Mouse (Mus musculus) midbrain, postnatal 0 days (tissue): ENCODE measurements around the gene Tnfrsf4. TPM values are rescaled to one million over a fixed set of nuclear protein-coding genes. Genes with fewer than 3 reads are reported as not detected.

ENCODE experiments used
- ATAC-seq: fragments of 200-750 bp; cut with Nextera tagmentation; 2 replicates; pipeline ENCODE4 v1.8.0; 2017; ENCODE audit warnings: moderate number of reproducible peaks, mild to moderate bottlenecking, moderate TSS enrichment, moderate library complexity; ENCODE audit not compliant: low FRiP score
- DNase-seq: peaks from one replicate; pipeline ENCODE4 v3.0.0-alpha.2; 2015; ENCODE audit warnings: low spot score
- H3K27ac ChIP-seq: fragments of 300-500 bp; sonication (generic); 2 replicates; pipeline ENCODE4 v1.5.1; 2014; ENCODE audit warnings: low read depth, mild to moderate bottlenecking, low read length, mixed read lengths
- H3K27me3 ChIP-seq: fragments of 300-500 bp; sonication (generic); 2 replicates; pipeline ENCODE4 v1.6.1; 2014; ENCODE audit warnings: low read length, control low read depth, mixed read lengths; ENCODE audit not compliant: insufficient read depth
- H3K36me3 ChIP-seq: fragments of 300-500 bp; sonication (generic); 2 replicates; pipeline ENCODE4 v1.6.1; 2014; ENCODE audit warnings: low read length, control low read depth, mixed read lengths; ENCODE audit not compliant: insufficient read depth
- H3K4me1 ChIP-seq: fragments of 300-500 bp; sonication (generic); 2 replicates; pipeline ENCODE4 v1.6.1; 2014; ENCODE audit warnings: mild to moderate bottlenecking, control low read depth, antibody characterized with exemption, low read length, mixed read lengths; ENCODE audit not compliant: insufficient read depth
- H3K4me2 ChIP-seq: fragments of 300-500 bp; sonication (generic); 2 replicates; pipeline ENCODE4 v1.6.1; 2014; ENCODE audit warnings: low read depth, mild to moderate bottlenecking, low read length, mixed read lengths; ENCODE audit not compliant: poor library complexity, severe bottlenecking
- H3K4me3 ChIP-seq: fragments of 300-500 bp; sonication (generic); 2 replicates; pipeline ENCODE4 v1.5.1; 2014; ENCODE audit warnings: low read depth, mild to moderate bottlenecking, low read length, moderate library complexity
- H3K9ac ChIP-seq: fragments of 300-500 bp; sonication (generic); replicated peaks from 2 replicates; pipeline ENCODE4 v1.6.1; 2014; ENCODE audit warnings: mild to moderate bottlenecking, low read length, moderate library complexity, mixed read lengths; ENCODE audit not compliant: poor library complexity, severe bottlenecking
- H3K9me3 ChIP-seq: fragments of 300-500 bp; sonication (generic); 2 replicates; pipeline ENCODE4 v1.6.1; 2016; ENCODE audit warnings: low read length, control low read depth
- CTCF ChIP-seq: IDR thresholded peaks from 2 replicates; pipeline ENCODE4 v1.5.1; 2016; ENCODE audit warnings: antibody characterized with exemption, mild to moderate bottlenecking
- WGBS: fragments of 180-500 bp; shearing (Covaris S2); extraction: QIAGEN DNeasy Blood & Tissue Kit; methylation state at CpG from one replicate; pipeline ENCODE4 v1.1.7; 2014; 5-methylcytosine and 5-hydroxymethylcytosine counted together
- polyA plus RNA-seq: library from polyadenylated mRNA; unstranded; fragments of >200 nt; fragmentation: Nextera tagmentation; extraction: Ambion mirVana; gene quantifications from 2 replicates; pipeline ENCODE4 v1.2.1, GENCODE M21; 2015
- total RNA-seq: library from RNA; depleted of rRNA; stranded (reverse); fragments of >200 nt; gene quantifications from 2 replicates; pipeline ENCODE4 v1.2.3, GENCODE M21; 2014

Gene Tnfrsf4
- total and polyA plus RNA-seq, 2 experiments from 2014 or later = 0.78 to 1.4 TPM

- Histone ChIP-seq H3K4me3 (no peak overlapping the region), H3K36me3 (no peaks in the 10 kb centered on the region)
Observed at GRCm38 (mm10) chr4:156034301-156034700, 20.7 kb downstream of the Tnfrsf4 start.

GRCm38 (mm10) chr4:156034901-156035300 lies 21.3 kb downstream of the Tnfrsf4 start:
- Histone ChIP-seq H3K9me3 (no peaks in the 10 kb centered on the region), H3K27me3 (peaks cover 17% of the 10 kb centered on the region), H3K4me3 (peak overlapping the region; percentile 22), H3K36me3 (no peaks in the 10 kb centered on the region), H3K4me1 (peaks cover 25% of the 10 kb centered on the region), H3K4me2 (peak overlapping the region; percentile 43), H3K9ac (peak overlapping the region; percentile 19; the same call in 1 of the 2 replicates), H3K27ac (no peak overlapping the region)
- no peak for TF ChIP-seq CTCF
- DNase-seq = no peak
- 2% methylated on average over 25 of the region's 25 CpGs for WGBS
- no peak for ATAC-seq

More at GRCm38 (mm10) chr4:156034301-156034700, 20.7 kb downstream of the Tnfrsf4 start:
- Histone ChIP-seq H3K9me3 (no peaks in the 10 kb centered on the region), H3K27ac (no peak overlapping the region), H3K9ac (no peak overlapping the region), H3K4me2 (no peak overlapping the region), H3K4me1 (peaks cover 25% of the 10 kb centered on the region), H3K27me3 (peaks cover 17% of the 10 kb centered on the region)
- TF ChIP-seq CTCF = no peak
- DNase-seq (no peak), ATAC-seq (no peak)
- 48% methylated on average over 4 of the region's 4 CpGs for WGBS

- Histone ChIP-seq H3K4me3 (no peak overlapping the region), H3K9ac (no peak overlapping the region), H3K9me3 (no peaks in the 10 kb centered on the region), H3K36me3 (no peaks in the 10 kb centered on the region), H3K4me2 (no peak overlapping the region), H3K27ac (no peak overlapping the region), H3K4me1 (no peaks in the 10 kb centered on the region), H3K27me3 (no peaks in the 10 kb centered on the region)
- ATAC-seq (no peak), DNase-seq (no peak)
- no peak for TF ChIP-seq CTCF
- WGBS = 73% methylated on average over 5 of the region's 5 CpGs
Observed at GRCm38 (mm10) chr4:156044754-156045153, 31.1 kb downstream of the Tnfrsf4 start.

GRCm38 (mm10) chr4:156049779-156050178 lies 36.1 kb downstream of the Tnfrsf4 start:
- no peak overlapping the region for H3K27ac ChIP-seq
- DNase-seq = no peak
- no peaks in the 10 kb centered on the region for H3K4me1 ChIP-seq
- no peaks in the 10 kb centered on the region for H3K36me3 ChIP-seq
- no peak overlapping the region for H3K4me3 ChIP-seq
- no peak for TF ChIP-seq CTCF
- H3K9me3 ChIP-seq = no peaks in the 10 kb centered on the region
- ATAC-seq = no peak
- 81% methylated on average over 3 of the region's 3 CpGs for WGBS
- no peak overlapping the region for H3K4me2 ChIP-seq
- no peak overlapping the region for H3K9ac ChIP-seq
- H3K27me3 ChIP-seq = no peaks in the 10 kb centered on the region

- Histone ChIP-seq H3K27ac (no peak overlapping the region), H3K36me3 (no peaks in the 10 kb centered on the region), H3K9me3 (no peaks in the 10 kb centered on the region), H3K27me3 (no peaks in the 10 kb centered on the region), H3K9ac (no peak overlapping the region), H3K4me3 (no peak overlapping the region), H3K4me2 (no peak overlapping the region), H3K4me1 (no peaks in the 10 kb centered on the region)
- no peak for ATAC-seq
- TF ChIP-seq CTCF = no peak
- DNase-seq = no peak
- 68% methylated on average over 6 of the region's 6 CpGs for WGBS
Observed at GRCm38 (mm10) chr4:156050391-156050980, 36.8 kb downstream of the Tnfrsf4 start.

- no peaks in the 10 kb centered on the region for H3K4me1 ChIP-seq
- 81% methylated on average over 4 of the region's 4 CpGs for WGBS
- no peak overlapping the region for H3K4me3 ChIP-seq
- H3K27me3 ChIP-seq = no peaks in the 10 kb centered on the region
- DNase-seq (no peak), ATAC-seq (no peak)
- H3K4me2 ChIP-seq = no peak overlapping the region
- no peak overlapping the region for H3K9ac ChIP-seq
- no peaks in the 10 kb centered on the region for H3K9me3 ChIP-seq
- no peak overlapping the region for H3K27ac ChIP-seq
- no peaks in the 10 kb centered on the region for H3K36me3 ChIP-seq
- TF ChIP-seq CTCF = no peak
Observed at GRCm38 (mm10) chr4:156053113-156053512, 39.5 kb downstream of the Tnfrsf4 start.
